Mouse (Mus musculus) erythroblast, embryonic 14.5 days (primary cell): ENCODE results near the gene Klhl5. TPM values are rescaled to one million over a fixed set of nuclear protein-coding genes. Genes with fewer than 3 reads are reported as not detected.

Experiments used
- H3K27me3 ChIP-seq: 2 replicates; pipeline ENCODE4 v1.6.1; 2012; ENCODE audit warnings: inconsistent platforms; ENCODE audit not compliant: control insufficient read depth
- H3K36me3 ChIP-seq: 2 replicates; pipeline ENCODE4 v1.6.1; 2012; ENCODE audit warnings: mild to moderate bottlenecking, inconsistent platforms; ENCODE audit not compliant: control insufficient read depth
- H3K4me1 ChIP-seq: 2 replicates; pipeline ENCODE4 v1.6.1; 2012; ENCODE audit warnings: inconsistent platforms; ENCODE audit not compliant: control insufficient read depth
- H3K4me3 ChIP-seq: replicated peaks from 2 replicates; pipeline ENCODE3; 2012; ENCODE audit warnings: moderate library complexity, mild to moderate bottlenecking, inconsistent platforms
- H3K9me3 ChIP-seq: 2 replicates; pipeline ENCODE4 v1.6.1; 2012; ENCODE audit warnings: low read length, inconsistent platforms, mixed read lengths; ENCODE audit not compliant: control insufficient read depth
- GATA1 ChIP-seq: IDR thresholded peaks from 2 replicates; pipeline ENCODE4 v1.6.1; 2012; ENCODE audit warnings: low read length, inconsistent platforms, mixed read lengths
- TAL1 ChIP-seq: IDR thresholded peaks from 3 replicates; pipeline ENCODE4 v1.6.1; 2012; ENCODE audit warnings: low read length, inconsistent platforms, mixed read lengths
- polyA plus RNA-seq: library from polyadenylated mRNA; stranded (reverse); fragments of >175 nt; gene quantifications from 2 replicates; pipeline ENCODE4 v1.2.3, GENCODE M21; 2012

Klhl5 gene
- polyA plus RNA-seq, 1 experiment = 0.01 TPM

DNA sequence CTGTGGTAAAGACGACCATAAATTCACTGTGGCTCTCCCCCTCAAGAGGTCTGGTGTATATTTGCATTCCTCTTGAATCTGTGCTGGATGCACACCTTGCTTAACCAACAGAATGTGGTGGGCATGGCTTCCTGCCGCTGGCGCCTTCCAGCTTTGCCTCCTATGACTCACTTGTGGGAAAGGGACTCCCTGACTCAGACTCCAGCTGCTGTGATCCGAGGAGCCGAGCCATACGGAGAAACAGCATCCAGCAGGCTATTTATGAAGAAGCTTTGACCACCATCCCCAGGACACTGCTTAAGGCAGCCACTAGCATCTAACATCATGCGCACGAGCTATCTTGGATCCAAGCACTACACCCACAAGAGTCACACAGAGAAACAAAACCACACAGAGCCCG lies 87.1 kb downstream of the Klhl5 start:
- H3K9me3 ChIP-seq = peaks cover 7% of the 10 kb centered on the region; the same call in 1 of the 2 replicates
- H3K4me1 ChIP-seq = peaks cover 13% of the 10 kb centered on the region
- H3K36me3 ChIP-seq = no peaks in the 10 kb centered on the region
- TF ChIP-seq TAL1 (no peak), GATA1 (no peak)
- H3K27me3 ChIP-seq = no peaks in the 10 kb centered on the region
- no peak overlapping the region for H3K4me3 ChIP-seq

DNA sequence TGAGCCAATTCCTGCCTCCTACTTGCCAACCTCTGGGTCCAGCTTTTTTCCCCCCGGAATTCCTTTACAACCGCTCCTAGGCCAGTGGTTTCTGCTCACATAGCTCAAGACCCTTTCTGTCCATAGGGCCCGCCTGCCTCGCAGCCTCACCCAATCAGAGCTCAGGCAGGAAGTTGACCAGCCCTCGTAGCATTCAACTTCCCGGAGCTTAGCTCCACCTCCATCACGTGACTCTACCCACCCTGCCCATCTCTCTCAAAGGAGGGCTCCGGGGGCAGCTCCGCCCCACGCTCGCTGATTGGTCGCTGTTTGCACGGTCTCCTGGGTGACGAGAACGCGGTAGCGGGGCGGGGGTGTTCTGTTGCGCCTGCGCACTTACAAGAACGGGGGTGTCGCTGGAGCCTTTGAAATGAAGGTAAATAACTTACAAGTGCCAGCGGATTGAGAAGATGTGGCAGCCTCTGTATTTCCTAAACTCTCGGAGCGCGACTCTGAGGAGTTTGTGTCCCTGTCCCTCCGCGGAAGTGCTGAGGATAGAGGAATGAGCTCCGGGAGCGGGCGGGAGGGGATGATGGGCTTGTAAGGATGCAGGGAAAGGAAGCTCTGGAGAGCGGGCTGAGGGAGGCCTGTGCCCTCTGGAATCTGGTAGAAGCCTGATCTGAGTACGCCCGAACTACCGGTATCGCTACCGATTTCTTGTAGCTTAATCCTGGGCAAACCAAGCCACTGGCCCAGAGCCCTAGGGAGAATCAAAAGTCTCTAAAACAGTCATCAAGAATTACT lies 92.2 kb downstream of the Klhl5 start, which contains the start of gene Wdr19:
Wdr19 (plus strand) TSS at position 351 of the 783 bp plus-strand sequence.
- Histone ChIP-seq H3K4me1 (peaks cover 22% of the 10 kb centered on the region), H3K9me3 (no peaks in the 10 kb centered on the region), H3K4me3 (peak within 1 kb of the TSS; percentile 74), H3K36me3 (no peaks in the 10 kb centered on the region), H3K27me3 (0 out of 2 replicates have a peak, but pooled peaks cover 3% of the 10 kb centered on the region)
- TF ChIP-seq GATA1 (no peak), TAL1 (no peak)

DNA sequence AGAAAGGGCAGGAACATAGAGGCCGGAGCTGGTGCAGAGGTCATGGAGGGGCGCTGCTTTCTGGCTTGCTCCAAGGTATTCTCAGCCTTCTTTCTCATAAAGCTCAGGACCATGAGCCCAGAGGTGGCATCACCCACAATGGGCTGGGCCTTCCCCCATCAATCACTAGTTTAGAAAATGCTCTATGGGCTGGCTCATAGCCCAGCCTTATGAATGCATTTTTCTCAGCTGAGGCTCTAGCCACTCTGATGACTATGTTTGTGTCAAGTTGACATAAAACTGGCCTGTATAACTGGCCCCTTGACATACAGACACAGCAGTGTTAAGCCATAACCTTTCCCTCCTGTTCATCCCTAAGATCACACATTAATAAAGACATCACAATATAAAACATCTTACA lies 97.4 kb downstream of the Klhl5 start:
- TF ChIP-seq GATA1 (no peak), TAL1 (no peak)
- Histone ChIP-seq H3K4me3 (no peak overlapping the region), H3K36me3 (no peaks in the 10 kb centered on the region), H3K4me1 (peaks cover 6% of the 10 kb centered on the region), H3K27me3 (0 out of 2 replicates have a peak, but pooled peaks cover 3% of the 10 kb centered on the region), H3K9me3 (no peaks in the 10 kb centered on the region)

DNA sequence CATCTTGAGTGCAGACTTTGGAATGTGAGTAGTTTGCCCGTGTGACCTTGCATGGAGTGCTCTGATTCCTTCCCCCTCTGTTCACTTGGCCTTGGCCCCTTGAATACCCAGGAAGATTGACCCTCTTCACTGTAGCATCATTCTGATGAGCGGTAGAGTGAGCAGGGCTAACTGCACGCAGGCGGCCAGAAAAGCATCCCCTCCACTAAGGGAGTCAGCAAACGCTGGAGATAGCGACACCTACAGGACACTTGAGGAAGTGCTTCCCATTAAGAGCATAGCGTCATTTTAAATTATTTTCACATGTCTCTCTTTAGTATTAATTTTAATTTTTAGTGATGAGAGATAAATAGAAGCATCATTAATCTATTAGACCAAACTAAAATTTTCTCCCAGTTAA lies 106.0 kb downstream of the Klhl5 start:
- no peaks in the 10 kb centered on the region for H3K4me1 ChIP-seq
- H3K27me3 ChIP-seq = no peaks in the 10 kb centered on the region
- no peak for TF ChIP-seq GATA1
- TF ChIP-seq TAL1 = no peak
- no peak overlapping the region for H3K4me3 ChIP-seq
- H3K36me3 ChIP-seq = no peaks in the 10 kb centered on the region
- H3K9me3 ChIP-seq = no peaks in the 10 kb centered on the region

Other genes starting within 250 kb of the Klhl5 start
- not detected in 2 replicates for gene Tlr1, start 174.0 kb upstream of the Klhl5 start, polyA plus RNA-seq
- not detected in 2 replicates for gene Tlr6, start 147.4 kb upstream of the Klhl5 start, polyA plus RNA-seq
- gene Fam114a1, start 137.5 kb upstream of the Klhl5 start, polyA plus RNA-seq = not detected in 2 replicates
- not detected in 2 replicates for gene Tmem156, start 15.4 kb upstream of the Klhl5 start, polyA plus RNA-seq
- 0.03 TPM in 1 of 2 replicates, not detected in the other for gene Wdr19, start 92.2 kb downstream of the Klhl5 start, polyA plus RNA-seq
- gene Rfc1, start 228.1 kb downstream of the Klhl5 start, polyA plus RNA-seq = 0.71 and 0.98 TPM in 2 replicates
- gene Klb, start 240.8 kb downstream of the Klhl5 start, polyA plus RNA-seq = 0.01 and 0.02 TPM in 2 replicates